Mouse (Mus musculus) G1E (cell line): ENCODE measurements around the gene Rsph3b.
"Not testable (repeated sequence)": the region's sequence is repeated elsewhere in the genome, so short reads cannot be mapped to it uniquely, and the experiment has no call there.

ENCODE experiments used
- CTCF ChIP-seq: IDR thresholded peaks from 2 replicates; pipeline ENCODE4 v1.5.1; 2012; ENCODE audit warnings: low read depth, low read length, inconsistent platforms, mixed read lengths
- GATA1 ChIP-seq: IDR thresholded peaks from 2 replicates; pipeline ENCODE4 v1.6.1; 2012; ENCODE audit warnings: borderline replicate concordance, low read length, inconsistent platforms, mixed read lengths
- POLR2AphosphoS5 ChIP-seq: IDR thresholded peaks from 2 replicates; pipeline ENCODE4 v1.6.1; 2012; ENCODE audit warnings: low read depth, low read length, inconsistent platforms; ENCODE audit not compliant: insufficient replicate concordance

DNA sequence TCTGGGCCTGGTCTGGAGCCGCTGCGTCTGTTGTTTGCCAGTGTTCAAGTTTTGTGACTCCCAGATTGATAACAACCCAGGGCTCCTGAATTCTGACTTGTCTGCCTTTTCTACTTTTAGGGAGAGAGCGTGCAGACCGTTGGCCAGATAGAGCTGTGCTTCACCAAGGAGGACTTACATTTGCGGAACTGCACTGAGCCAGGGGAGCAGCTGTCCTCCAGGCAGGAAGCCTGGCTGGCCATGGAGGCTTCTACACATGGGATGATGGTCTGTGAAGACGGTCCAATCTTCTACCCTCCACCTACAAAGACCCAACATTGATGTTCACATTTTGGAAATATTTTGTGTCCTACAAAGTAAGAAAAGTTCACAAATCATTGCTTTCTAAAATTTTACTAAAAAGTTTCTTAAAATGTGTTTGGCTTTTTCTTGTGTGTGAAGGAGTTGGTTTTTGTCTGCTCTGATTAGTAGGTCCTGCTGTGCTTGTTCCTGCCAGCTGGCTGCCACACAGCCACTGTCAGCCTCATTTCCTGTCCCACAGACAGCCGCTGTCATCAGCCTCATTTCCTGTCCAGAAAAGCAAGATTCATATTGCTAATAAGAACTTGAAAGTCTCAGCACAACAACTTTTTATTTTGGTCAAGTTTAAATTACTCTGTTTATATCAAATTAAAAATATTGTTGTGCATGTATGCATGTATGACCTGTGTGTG, 49.5 kb upstream of the Rsph3b start:
- TF ChIP-seq CTCF, GATA1, POLR2AphosphoS5: not testable (repeated sequence)
